Mouse (Mus musculus): ENCODE data around the gene Prim2. TPM values are rescaled to one million over a fixed set of nuclear protein-coding genes. Genes with fewer than 3 reads are reported as not detected.

Gene Prim2
- polyA plus RNA-seq, 1 experiment from 2014 or later = 21.5 TPM

DNA sequence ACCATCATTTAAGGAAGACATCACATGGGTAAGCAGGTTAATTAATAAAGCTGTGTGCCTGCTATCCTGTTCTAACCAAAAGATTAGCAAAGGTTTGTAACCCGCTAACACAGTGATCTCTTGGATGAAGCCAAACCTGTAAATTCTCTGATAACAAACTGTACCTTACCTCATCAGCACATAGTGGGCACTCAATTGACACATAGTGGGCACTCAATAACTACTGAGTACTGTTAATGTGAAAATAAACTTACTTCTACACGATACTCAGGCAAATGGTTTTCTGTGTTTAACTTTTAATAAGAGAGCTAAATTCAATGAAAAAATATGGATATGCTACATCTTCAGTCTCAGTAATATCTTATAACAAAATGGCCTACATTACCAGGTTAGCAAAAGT lies 139.1 kb downstream of the Prim2 start:
- no peaks in the 10 kb centered on the region for H3K27me3 ChIP-seq
- no peaks in the 10 kb centered on the region for H3K36me3 ChIP-seq
- no peak overlapping the region for H3K4me2 ChIP-seq
- peaks cover 14% of the 10 kb centered on the region for H3K4me1 ChIP-seq (replicated peaks)
- no peaks in the 10 kb centered on the region for H3K9me3 ChIP-seq
- WGBS = 93% methylated on average over 2 of the region's 2 CpGs
- no peak overlapping the region for H3K9ac ChIP-seq
- ATAC-seq (ENCODE audit: low read depth) = no peak
- no peak overlapping the region for H3K4me3 ChIP-seq
- no peak overlapping the region for H3K27ac ChIP-seq (replicated peaks)

- Histone ChIP-seq H3K9me3 (no peaks in the 10 kb centered on the region), H3K36me3 (no peaks in the 10 kb centered on the region), H3K27ac (replicated peaks) (no peak overlapping the region), H3K4me3 (no peak overlapping the region), H3K4me2 (no peak overlapping the region), H3K9ac (no peak overlapping the region), H3K27me3 (no peaks in the 10 kb centered on the region), H3K4me1 (replicated peaks) (peaks cover 14% of the 10 kb centered on the region)
- ATAC-seq (ENCODE audit: low read depth) = no peak
- WGBS = 85% methylated on average over 8 of the region's 8 CpGs
These were observed 139.9 kb downstream of the Prim2 start for GRCm38 (mm10) chr1:33529543-33530232.

DNA sequence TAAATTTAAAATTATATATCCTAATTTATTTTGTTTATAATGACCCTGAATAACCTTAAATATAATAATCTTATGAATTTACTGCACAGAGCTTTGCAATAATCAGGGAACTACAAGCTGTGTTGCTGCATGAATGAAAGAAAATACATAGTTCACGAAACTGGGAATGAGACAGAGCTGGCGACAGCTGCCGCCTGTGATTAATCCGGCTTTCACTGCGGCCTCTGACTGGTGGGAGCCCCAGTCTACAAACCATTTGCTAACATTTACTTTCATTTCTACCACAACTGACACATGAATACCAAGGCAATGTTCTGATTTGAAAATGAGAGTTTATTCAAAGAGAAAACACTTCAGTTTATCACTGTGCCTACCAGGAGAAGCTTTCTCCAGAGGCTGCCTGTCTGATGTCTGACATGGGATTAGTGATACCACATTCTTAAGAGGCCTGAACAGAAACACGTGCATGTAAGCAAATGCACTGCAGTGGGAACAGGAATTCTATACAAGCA lies 142.2 kb downstream of the Prim2 start:
- 72% methylated on average over 6 of the region's 6 CpGs for WGBS
- Histone ChIP-seq H3K27me3 (no peaks in the 10 kb centered on the region), H3K4me2 (no peak overlapping the region), H3K4me1 (replicated peaks) (peaks cover 14% of the 10 kb centered on the region), H3K27ac (replicated peaks) (no peak overlapping the region), H3K36me3 (no peaks in the 10 kb centered on the region), H3K9ac (no peak overlapping the region), H3K4me3 (no peak overlapping the region), H3K9me3 (no peaks in the 10 kb centered on the region)
- no peak for ATAC-seq (ENCODE audit: low read depth)

DNA sequence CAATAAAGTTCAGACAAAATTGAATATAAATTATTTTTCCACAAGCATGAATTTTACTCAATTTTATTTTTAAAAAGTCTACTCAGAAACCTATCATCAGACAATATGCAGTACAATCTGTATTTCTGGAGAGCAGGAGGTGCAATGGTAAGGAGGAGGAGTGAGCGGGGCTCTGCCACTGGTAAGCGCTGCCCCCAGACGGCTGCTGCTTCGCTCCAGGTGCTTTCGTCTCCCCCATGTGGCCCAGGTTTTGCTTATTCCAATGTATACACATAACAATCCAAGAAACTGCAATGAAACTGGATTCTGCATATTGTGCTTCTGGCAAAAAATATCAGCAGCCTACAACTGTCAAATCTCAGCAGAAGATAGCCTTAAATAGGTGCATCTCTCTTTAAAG lies 146.4 kb downstream of the Prim2 start:
- Histone ChIP-seq H3K9me3 (no peaks in the 10 kb centered on the region), H3K4me1 (replicated peaks) (no peaks in the 10 kb centered on the region), H3K27me3 (no peaks in the 10 kb centered on the region), H3K4me2 (no peak overlapping the region), H3K27ac (replicated peaks) (no peak overlapping the region), H3K4me3 (no peak overlapping the region), H3K36me3 (no peaks in the 10 kb centered on the region), H3K9ac (no peak overlapping the region)
- 92% methylated on average over 5 of the region's 5 CpGs for WGBS
- no peak for ATAC-seq (ENCODE audit: low read depth)

DNA sequence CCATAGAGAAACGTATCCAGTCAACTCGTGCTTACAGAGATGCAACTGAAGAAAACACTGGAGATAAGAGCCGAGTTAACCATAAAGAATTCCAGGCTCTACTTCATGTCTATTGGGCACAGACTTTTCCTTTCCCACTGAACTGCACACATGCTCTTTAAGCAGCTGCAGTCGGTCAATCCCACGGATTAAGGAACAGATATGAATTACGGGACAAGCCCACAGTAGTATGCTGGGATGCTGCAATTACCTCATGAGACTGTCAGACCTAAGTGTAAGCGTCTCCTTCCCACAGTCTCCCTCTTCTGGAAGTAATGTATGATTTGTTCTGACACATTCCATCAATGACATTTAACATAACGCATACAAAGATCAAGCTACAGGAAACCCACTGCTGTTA lies 154.5 kb downstream of the Prim2 start:
- no peak overlapping the region for H3K9ac ChIP-seq
- H3K36me3 ChIP-seq = no peaks in the 10 kb centered on the region
- 82% methylated on average over 8 of the region's 8 CpGs for WGBS
- H3K4me1 ChIP-seq (replicated peaks) = no peaks in the 10 kb centered on the region
- H3K4me2 ChIP-seq = no peak overlapping the region
- ATAC-seq (ENCODE audit: low read depth) = no peak
- no peak overlapping the region for H3K4me3 ChIP-seq
- no peaks in the 10 kb centered on the region for H3K27me3 ChIP-seq
- no peaks in the 10 kb centered on the region for H3K9me3 ChIP-seq
- H3K27ac ChIP-seq (replicated peaks) = no peak overlapping the region

GRCm38 (mm10) chr1:33511310-33511709 lies 158.3 kb downstream of the Prim2 start:
- H3K27ac ChIP-seq (replicated peaks) = no peak overlapping the region
- H3K9me3 ChIP-seq = no peaks in the 10 kb centered on the region
- no peak overlapping the region for H3K4me3 ChIP-seq
- H3K27me3 ChIP-seq = no peaks in the 10 kb centered on the region
- ATAC-seq (ENCODE audit: low read depth) = no peak
- no peaks in the 10 kb centered on the region for H3K4me1 ChIP-seq (replicated peaks)
- no peak overlapping the region for H3K9ac ChIP-seq
- no peaks in the 10 kb centered on the region for H3K36me3 ChIP-seq
- 98% methylated on average over 4 of the region's 4 CpGs for whole genome bisulfite sequencing
- H3K4me2 ChIP-seq = no peak overlapping the region

GRCm38 (mm10) chr1:33504371-33504770 lies 165.2 kb downstream of the Prim2 start:
- Histone ChIP-seq H3K4me3 (no peak overlapping the region), H3K4me2 (no peak overlapping the region), H3K36me3 (no peaks in the 10 kb centered on the region), H3K9ac (no peak overlapping the region), H3K27me3 (no peaks in the 10 kb centered on the region), H3K9me3 (no peaks in the 10 kb centered on the region), H3K4me1 (replicated peaks) (no peaks in the 10 kb centered on the region), H3K27ac (replicated peaks) (no peak overlapping the region)
- 89% methylated on average over 5 of the region's 5 CpGs for WGBS
- no peak for ATAC-seq (ENCODE audit: low read depth)

GRCm38 (mm10) chr1:33502890-33503289 lies 166.7 kb downstream of the Prim2 start:
- Histone ChIP-seq H3K36me3 (no peaks in the 10 kb centered on the region), H3K9me3 (no peaks in the 10 kb centered on the region), H3K4me1 (replicated peaks) (no peaks in the 10 kb centered on the region), H3K27me3 (no peaks in the 10 kb centered on the region), H3K4me3 (no peak overlapping the region), H3K4me2 (no peak overlapping the region), H3K27ac (replicated peaks) (no peak overlapping the region), H3K9ac (no peak overlapping the region)
- 87% methylated on average over 7 of the region's 7 CpGs for WGBS
- ATAC-seq (ENCODE audit: low read depth) = no peak

DNA sequence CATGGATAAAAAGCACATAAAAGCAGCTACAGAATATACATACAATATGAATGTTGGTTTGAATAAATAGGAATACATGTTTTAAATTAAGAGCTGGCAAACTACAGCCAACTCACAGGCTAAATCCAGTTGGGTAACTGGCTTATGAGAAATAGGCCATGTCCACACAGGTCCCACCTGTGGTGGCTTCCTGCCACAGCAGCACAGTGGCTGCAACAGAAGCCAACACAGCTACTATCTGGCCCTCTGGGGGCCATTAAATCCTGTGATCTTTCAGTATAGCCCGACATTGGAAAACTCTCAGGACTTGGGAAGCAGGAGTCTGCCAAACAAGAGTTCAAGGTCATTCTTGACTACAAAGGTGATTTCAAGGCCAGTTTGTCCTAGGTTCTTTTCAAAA lies 167.3 kb downstream of the Prim2 start:
- H3K27me3 ChIP-seq = no peaks in the 10 kb centered on the region
- H3K9ac ChIP-seq = no peak overlapping the region
- WGBS = 28% methylated on average over 1 of the region's 1 CpGs
- no peak for ATAC-seq (ENCODE audit: low read depth)
- H3K36me3 ChIP-seq = no peaks in the 10 kb centered on the region
- no peak overlapping the region for H3K4me2 ChIP-seq
- no peak overlapping the region for H3K27ac ChIP-seq (replicated peaks)
- H3K4me1 ChIP-seq (replicated peaks) = no peaks in the 10 kb centered on the region
- H3K9me3 ChIP-seq = no peaks in the 10 kb centered on the region
- no peak overlapping the region for H3K4me3 ChIP-seq

GRCm38 (mm10) chr1:33500111-33500510 lies 169.5 kb downstream of the Prim2 start:
- peaks cover 6% of the 10 kb centered on the region; the same call in 1 of the 2 replicates for H3K4me1 ChIP-seq (replicated peaks)
- H3K4me3 ChIP-seq = no peak overlapping the region
- no peak overlapping the region for H3K4me2 ChIP-seq
- no peak overlapping the region for H3K9ac ChIP-seq
- no peaks in the 10 kb centered on the region for H3K9me3 ChIP-seq
- WGBS = 89% methylated on average over 9 of the region's 9 CpGs
- no peak for ATAC-seq (ENCODE audit: low read depth)
- H3K27me3 ChIP-seq = no peaks in the 10 kb centered on the region
- no peaks in the 10 kb centered on the region for H3K36me3 ChIP-seq
- no peak overlapping the region for H3K27ac ChIP-seq (replicated peaks)

DNA sequence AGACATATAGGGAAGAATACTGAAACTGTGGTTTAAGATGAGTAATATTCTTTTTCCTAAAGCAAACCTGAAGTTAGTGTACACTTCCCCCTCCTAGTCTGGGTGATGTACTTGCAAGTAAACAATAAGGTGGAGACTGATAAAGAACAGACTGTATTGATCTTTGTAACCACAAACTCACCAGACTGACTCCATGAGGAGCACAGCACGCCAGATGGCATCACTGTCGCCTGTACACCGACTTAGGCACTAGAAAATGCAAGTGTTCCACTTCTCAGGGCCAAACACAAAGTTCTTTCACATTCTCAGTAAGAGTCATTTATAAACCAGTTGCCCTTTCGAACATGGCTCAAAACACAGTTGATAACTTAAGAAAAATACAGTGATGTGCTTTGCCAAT lies 170.0 kb downstream of the Prim2 start:
- Histone ChIP-seq H3K27me3 (no peaks in the 10 kb centered on the region), H3K27ac (replicated peaks) (no peak overlapping the region), H3K9ac (no peak overlapping the region)

DNA sequence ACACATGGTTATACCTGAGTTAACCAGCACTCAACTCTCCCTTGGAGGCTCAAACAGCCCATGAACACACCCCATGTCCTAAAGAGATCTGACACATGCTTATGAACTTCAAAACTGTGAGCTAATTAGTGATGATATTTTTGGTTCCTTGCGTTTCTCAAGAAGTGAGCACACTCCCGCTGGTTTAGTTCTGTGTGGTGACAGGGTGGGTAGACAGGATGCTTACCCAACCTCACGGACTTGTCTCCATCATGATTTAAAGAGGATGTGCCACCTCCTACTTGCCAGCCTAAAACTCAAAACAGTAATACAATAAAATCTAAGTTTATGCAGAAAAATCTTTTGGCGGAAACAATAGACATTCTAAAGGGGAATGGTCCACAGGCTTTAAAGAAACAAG lies 173.5 kb downstream of the Prim2 start:
- H3K4me2 ChIP-seq = no peak overlapping the region
- WGBS = 88% methylated on average over 4 of the region's 4 CpGs
- H3K9ac ChIP-seq = no peak overlapping the region
- no peaks in the 10 kb centered on the region for H3K27me3 ChIP-seq
- H3K4me1 ChIP-seq (replicated peaks) = peaks cover 6% of the 10 kb centered on the region; the same call in 1 of the 2 replicates
- H3K27ac ChIP-seq (replicated peaks) = no peak overlapping the region
- no peaks in the 10 kb centered on the region for H3K36me3 ChIP-seq
- no peak overlapping the region for H3K4me3 ChIP-seq
- no peaks in the 10 kb centered on the region for H3K9me3 ChIP-seq
- no peak for ATAC-seq (ENCODE audit: low read depth)

More for the DNA sequence above, 170.0 kb downstream of the Prim2 start:
- no peak overlapping the region for H3K4me3 ChIP-seq
- WGBS = 85% methylated on average over 4 of the region's 4 CpGs
- H3K36me3 ChIP-seq = no peaks in the 10 kb centered on the region
- no peak overlapping the region for H3K4me2 ChIP-seq
- peaks cover 6% of the 10 kb centered on the region; the same call in 1 of the 2 replicates for H3K4me1 ChIP-seq (replicated peaks)
- H3K9me3 ChIP-seq = no peaks in the 10 kb centered on the region
- ATAC-seq (ENCODE audit: low read depth) = no peak

GRCm38 (mm10) chr1:33495586-33495985 lies 174.0 kb downstream of the Prim2 start:
- no peak overlapping the region for H3K27ac ChIP-seq (replicated peaks)
- ATAC-seq (ENCODE audit: low read depth) = no peak
- WGBS = 69% methylated on average over 3 of the region's 3 CpGs

More at GRCm38 (mm10) chr1:33495586-33495985, 174.0 kb downstream of the Prim2 start:
- no peak overlapping the region for H3K4me3 ChIP-seq
- H3K9me3 ChIP-seq = no peaks in the 10 kb centered on the region
- no peak overlapping the region for H3K9ac ChIP-seq
- H3K4me2 ChIP-seq = no peak overlapping the region
- peaks cover 6% of the 10 kb centered on the region; the same call in 1 of the 2 replicates for H3K4me1 ChIP-seq (replicated peaks)
- H3K27me3 ChIP-seq = no peaks in the 10 kb centered on the region
- H3K36me3 ChIP-seq = no peaks in the 10 kb centered on the region
